Mouse (Mus musculus) embryonic facial prominence, embryonic 12.5 days (tissue): ENCODE data around the gene Synpo2. TPM values are rescaled to one million over a fixed set of nuclear protein-coding genes. Genes with fewer than 3 reads are reported as not detected.

Source experiments
- ATAC-seq: fragments of 200-750 bp; cut with Nextera tagmentation; 2 replicates; pipeline ENCODE4 v1.8.0; 2017; ENCODE audit not compliant: insufficient number of reproducible peaks, insufficient read depth, low FRiP score, low TSS enrichment
- H3K27ac ChIP-seq: fragments of 300-500 bp; sonication (generic); 2 replicates; pipeline ENCODE4 v1.5.1; 2016; ENCODE audit warnings: mild to moderate bottlenecking
- H3K27me3 ChIP-seq: fragments of 300-500 bp; sonication (generic); 2 replicates; pipeline ENCODE4 v1.6.1; 2016; ENCODE audit warnings: mild to moderate bottlenecking, moderate library complexity
- H3K36me3 ChIP-seq: fragments of 300-500 bp; sonication (generic); 2 replicates; pipeline ENCODE4 v1.6.1; 2016; ENCODE audit warnings: mild to moderate bottlenecking
- H3K4me1 ChIP-seq: fragments of 300-500 bp; sonication (generic); 2 replicates; pipeline ENCODE4 v1.6.1; 2016
- H3K4me2 ChIP-seq: fragments of 300-500 bp; sonication (generic); replicated peaks from 2 replicates; pipeline ENCODE4 v1.6.1; 2016; ENCODE audit warnings: mild to moderate bottlenecking, moderate library complexity
- H3K4me3 ChIP-seq: fragments of 300-500 bp; sonication (generic); 2 replicates; pipeline ENCODE4 v1.5.1; 2016; ENCODE audit warnings: mild to moderate bottlenecking
- H3K9ac ChIP-seq: fragments of 300-500 bp; sonication (generic); 2 replicates; pipeline ENCODE4 v1.6.1; 2016; ENCODE audit warnings: mild to moderate bottlenecking, moderate library complexity
- H3K9me3 ChIP-seq: fragments of 300-500 bp; sonication (generic); 2 replicates; pipeline ENCODE4 v1.6.1; 2016; ENCODE audit warnings: mild to moderate bottlenecking, moderate library complexity
- WGBS: fragments of 180-500 bp; shearing (Covaris S2); methylation state at CpG from one replicate; pipeline ENCODE4 v1.1.7; 2016; 5-methylcytosine and 5-hydroxymethylcytosine counted together
- polyA plus RNA-seq: library from polyadenylated mRNA; unstranded; fragments of >200 nt; fragmentation: Nextera tagmentation; extraction: Ambion mirVana; gene quantifications from 2 replicates; pipeline ENCODE4 v1.2.1, GENCODE M21; 2016

Gene Synpo2
- polyA plus RNA-seq, 1 experiment from 2014 or later: 8.5 TPM

DNA sequence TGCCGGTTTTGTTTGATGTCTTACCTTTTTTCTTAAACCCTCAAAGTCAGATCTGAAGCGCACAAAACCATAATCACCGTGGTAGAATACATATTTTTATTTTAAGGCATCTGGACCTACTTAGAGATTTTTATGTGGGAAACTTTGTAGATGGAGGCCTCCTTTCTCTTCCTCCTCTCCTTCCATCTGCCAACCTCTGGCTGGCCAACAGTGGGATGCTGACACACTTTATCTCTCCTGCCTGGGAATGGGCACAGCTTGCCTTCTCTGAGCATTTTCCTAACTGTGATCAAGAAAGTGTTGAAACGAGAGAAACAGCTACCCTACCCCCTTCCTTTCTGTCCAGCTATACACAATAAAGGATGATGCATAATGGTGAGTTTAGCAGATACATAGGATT, 57.5 kb downstream of the Synpo2 start:
- ATAC-seq: no peak
- Histone ChIP-seq H3K9me3 (no peaks in the 10 kb centered on the region), H3K36me3 (no peaks in the 10 kb centered on the region), H3K27me3 (no peaks in the 10 kb centered on the region), H3K4me2 (no peak overlapping the region), H3K9ac (no peak overlapping the region), H3K4me1 (peaks cover 33% of the 10 kb centered on the region), H3K4me3 (no peak overlapping the region), H3K27ac (no peak overlapping the region)
- WGBS: 48% methylated on average over 4 of the region's 4 CpGs

DNA sequence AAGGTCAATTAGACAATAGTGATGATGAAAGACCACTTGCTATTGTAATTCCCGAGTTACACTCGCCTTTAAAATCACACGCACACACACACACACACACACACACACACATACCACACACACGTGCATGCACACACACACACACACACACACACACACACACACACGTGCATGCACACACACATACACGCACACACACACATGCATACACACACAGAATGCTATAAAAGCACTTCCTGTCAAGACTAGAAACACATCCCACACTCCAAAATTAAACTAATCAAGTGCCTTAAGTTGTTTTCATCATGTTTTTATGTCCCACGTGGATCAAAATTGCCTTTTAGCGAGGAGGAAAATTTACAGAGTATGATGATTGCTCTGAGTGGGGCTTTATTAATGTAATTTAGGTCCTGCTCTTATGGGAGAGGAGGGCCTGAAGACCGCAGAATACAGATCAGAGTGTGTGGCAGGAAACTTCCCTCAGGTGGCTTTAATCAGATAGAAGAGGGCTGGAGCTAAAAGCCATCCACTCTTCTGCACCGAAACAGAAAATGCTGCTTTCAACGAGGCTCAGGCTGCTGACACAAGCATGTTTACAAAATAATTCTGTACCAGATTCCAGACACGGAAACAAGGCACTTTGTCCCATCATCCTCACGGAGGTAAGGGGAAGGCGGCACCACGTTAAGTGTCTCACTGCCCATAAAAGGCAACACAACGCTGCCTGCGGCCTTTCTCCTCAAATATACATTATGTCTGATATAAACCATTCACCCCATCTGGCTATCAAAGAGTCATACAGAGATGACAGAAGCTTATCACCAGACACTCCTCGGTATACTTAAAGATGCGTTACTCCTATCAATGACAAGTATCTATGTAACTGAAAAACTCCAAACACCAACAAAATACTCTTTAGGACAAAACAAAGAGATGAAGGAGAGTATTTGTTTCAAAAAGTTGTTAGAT, 59.3 kb downstream of the Synpo2 start:
- peaks cover 31% of the 10 kb centered on the region for H3K4me1 ChIP-seq
- H3K9ac ChIP-seq: no peak overlapping the region
- no peaks in the 10 kb centered on the region for H3K9me3 ChIP-seq
- ATAC-seq: no peak
- no peak overlapping the region for H3K4me2 ChIP-seq
- no peaks in the 10 kb centered on the region for H3K36me3 ChIP-seq
- no peak overlapping the region for H3K4me3 ChIP-seq
- H3K27me3 ChIP-seq: no peaks in the 10 kb centered on the region
- H3K27ac ChIP-seq: peak overlapping the region; percentile 69
- 47% methylated on average over 19 of the region's 19 CpGs for WGBS

GRCm38 (mm10) chr3:123175142-123175541, 60.8 kb downstream of the Synpo2 start:
- Histone ChIP-seq H3K9me3 (no peaks in the 10 kb centered on the region), H3K4me1 (peaks cover 30% of the 10 kb centered on the region), H3K36me3 (no peaks in the 10 kb centered on the region), H3K4me2 (no peak overlapping the region), H3K27ac (no peak overlapping the region), H3K4me3 (no peak overlapping the region), H3K27me3 (no peaks in the 10 kb centered on the region), H3K9ac (no peak overlapping the region)
- 91% methylated on average over 7 of the region's 7 CpGs for WGBS
- ATAC-seq: no peak

- Histone ChIP-seq H3K27ac (peak overlapping the region; percentile 58; the same call in 1 of the 2 replicates), H3K36me3 (no peaks in the 10 kb centered on the region), H3K4me1 (peaks cover 29% of the 10 kb centered on the region), H3K9me3 (no peaks in the 10 kb centered on the region), H3K4me2 (no peak overlapping the region), H3K27me3 (no peaks in the 10 kb centered on the region), H3K9ac (no peak overlapping the region), H3K4me3 (no peak overlapping the region)
- 78% methylated on average over 8 of the region's 8 CpGs for WGBS
- no peak for ATAC-seq
These were observed 61.6 kb downstream of the Synpo2 start for GRCm38 (mm10) chr3:123174379-123174697.

DNA sequence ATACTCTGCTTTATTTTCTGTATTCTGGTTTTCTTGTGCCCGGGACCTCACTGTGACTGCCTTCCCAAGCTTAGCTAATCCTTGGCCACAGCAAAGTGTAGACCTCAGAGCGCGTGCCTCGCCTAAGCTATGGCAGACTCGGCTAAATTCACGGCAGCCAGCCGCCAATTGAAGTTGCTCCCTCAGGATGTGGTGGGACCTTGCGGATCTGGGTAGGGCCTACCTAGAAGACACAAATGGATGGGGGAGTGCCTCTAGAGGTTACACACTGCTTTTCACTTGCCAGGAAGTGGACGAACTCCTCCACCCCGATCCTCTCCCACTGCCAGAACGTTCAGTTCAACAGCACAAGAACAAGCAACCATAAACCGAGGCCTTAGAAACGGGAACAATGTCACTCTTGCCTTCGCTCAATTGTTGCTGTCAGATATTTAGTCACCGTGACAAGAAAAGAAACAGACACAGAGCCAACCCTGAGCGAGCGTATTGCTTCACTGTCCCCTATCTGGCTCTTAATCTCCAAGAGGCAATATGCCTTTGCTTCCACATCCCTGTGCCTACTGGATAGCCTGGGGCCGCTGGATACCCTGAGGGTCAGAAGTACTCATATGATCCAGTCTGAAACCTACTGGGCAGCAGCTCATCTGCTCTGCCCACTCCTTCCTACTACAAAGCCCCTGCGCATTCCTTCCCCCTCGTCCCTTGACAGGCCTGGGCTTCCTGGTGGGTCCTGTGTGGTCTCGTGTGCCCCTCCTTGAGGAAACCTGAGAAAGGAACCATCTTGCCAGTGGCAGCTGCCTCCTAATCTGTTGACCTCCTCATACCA, 62.2 kb downstream of the Synpo2 start:
- peak overlapping the region; percentile 58 for H3K27ac ChIP-seq
- 72% methylated on average over 21 of the region's 21 CpGs for WGBS
- ATAC-seq: no peak
- H3K9me3 ChIP-seq: no peaks in the 10 kb centered on the region
- no peaks in the 10 kb centered on the region for H3K36me3 ChIP-seq
- H3K9ac ChIP-seq: no peak overlapping the region
- no peaks in the 10 kb centered on the region for H3K27me3 ChIP-seq
- no peak overlapping the region for H3K4me3 ChIP-seq
- peaks cover 30% of the 10 kb centered on the region for H3K4me1 ChIP-seq
- no peak overlapping the region for H3K4me2 ChIP-seq

- Histone ChIP-seq H3K9me3 (no peaks in the 10 kb centered on the region), H3K4me3 (no peak overlapping the region), H3K4me1 (peaks cover 27% of the 10 kb centered on the region), H3K27me3 (no peaks in the 10 kb centered on the region), H3K36me3 (no peaks in the 10 kb centered on the region), H3K27ac (no peak overlapping the region), H3K4me2 (no peak overlapping the region), H3K9ac (no peak overlapping the region)
- WGBS: 77% methylated on average over 5 of the region's 5 CpGs
- ATAC-seq: no peak
These were observed 63.8 kb downstream of the Synpo2 start for GRCm38 (mm10) chr3:123172151-123172550.

- Histone ChIP-seq H3K27ac (peak overlapping the region; percentile 79; the same call in 1 of the 2 replicates), H3K4me2 (no peak overlapping the region), H3K4me3 (no peak overlapping the region), H3K27me3 (no peaks in the 10 kb centered on the region), H3K4me1 (peaks cover 26% of the 10 kb centered on the region), H3K9ac (no peak overlapping the region), H3K36me3 (no peaks in the 10 kb centered on the region), H3K9me3 (no peaks in the 10 kb centered on the region)
- peak; percentile 58; the same call in 1 of the 2 replicates for ATAC-seq
- WGBS: 31% methylated on average over 4 of the region's 4 CpGs
These were observed 66.6 kb downstream of the Synpo2 start for GRCm38 (mm10) chr3:123169398-123169797.

DNA sequence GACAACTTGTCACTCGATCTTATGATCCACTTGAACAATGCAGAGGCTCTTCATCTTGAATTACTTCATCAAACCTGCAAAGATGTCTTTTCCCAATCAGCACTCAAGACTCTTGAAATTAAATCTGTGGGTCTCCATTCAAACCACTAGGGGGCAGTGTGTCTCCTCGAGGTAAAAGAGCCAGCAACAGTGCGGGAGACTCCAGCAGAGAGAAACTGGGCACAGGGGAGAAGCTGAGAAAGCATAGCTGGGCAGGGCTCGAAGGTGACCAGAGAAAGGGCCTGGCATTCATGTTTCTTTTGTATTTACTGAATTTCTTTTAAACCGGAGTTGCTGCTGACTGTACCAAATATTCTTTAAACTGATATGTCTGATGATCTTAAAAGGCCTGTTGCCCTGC, 67.1 kb downstream of the Synpo2 start:
- Histone ChIP-seq H3K27ac (peak overlapping the region; percentile 79; the same call in 1 of the 2 replicates), H3K4me2 (no peak overlapping the region), H3K9ac (no peak overlapping the region), H3K4me1 (peaks cover 24% of the 10 kb centered on the region), H3K36me3 (no peaks in the 10 kb centered on the region), H3K4me3 (no peak overlapping the region), H3K27me3 (no peaks in the 10 kb centered on the region), H3K9me3 (no peaks in the 10 kb centered on the region)
- ATAC-seq: no peak
- WGBS: 7% methylated on average over 5 of the region's 5 CpGs

- 60% methylated on average over 5 of the region's 5 CpGs for WGBS
- peaks cover 35% of the 10 kb centered on the region for H3K4me1 ChIP-seq
- no peak for ATAC-seq
These were observed 69.5 kb downstream of the Synpo2 start for GRCm38 (mm10) chr3:123166450-123166849.

GRCm38 (mm10) chr3:123164183-123164582, 71.8 kb downstream of the Synpo2 start:
- Histone ChIP-seq H3K27ac (no peak overlapping the region; the same call in 1 of the 2 replicates), H3K4me1 (peaks cover 27% of the 10 kb centered on the region), H3K27me3 (no peaks in the 10 kb centered on the region), H3K9ac (no peak overlapping the region), H3K9me3 (no peaks in the 10 kb centered on the region), H3K36me3 (no peaks in the 10 kb centered on the region), H3K4me2 (no peak overlapping the region), H3K4me3 (no peak overlapping the region)
- ATAC-seq: no peak
- 35% methylated on average over 1 of the region's 1 CpGs for WGBS

More at GRCm38 (mm10) chr3:123166450-123166849, 69.5 kb downstream of the Synpo2 start:
- no peak overlapping the region for H3K4me2 ChIP-seq
- no peak overlapping the region for H3K4me3 ChIP-seq
- H3K27me3 ChIP-seq: no peaks in the 10 kb centered on the region
- H3K9ac ChIP-seq: no peak overlapping the region
- H3K36me3 ChIP-seq: no peaks in the 10 kb centered on the region
- no peaks in the 10 kb centered on the region for H3K9me3 ChIP-seq
- no peak overlapping the region for H3K27ac ChIP-seq

- ATAC-seq: no peak
- Histone ChIP-seq H3K9ac (no peak overlapping the region), H3K4me2 (no peak overlapping the region), H3K9me3 (no peaks in the 10 kb centered on the region), H3K27ac (no peak overlapping the region), H3K4me1 (peaks cover 27% of the 10 kb centered on the region), H3K36me3 (no peaks in the 10 kb centered on the region), H3K27me3 (no peaks in the 10 kb centered on the region), H3K4me3 (no peak overlapping the region)
- 29% methylated on average over 4 of the region's 4 CpGs for WGBS
These were observed 72.8 kb downstream of the Synpo2 start for GRCm38 (mm10) chr3:123163192-123163523.
